Mouse (Mus musculus) ES-Bruce4 (cell line): ENCODE data around the gene A4galt.

Experiments
- CTCF ChIP-seq: IDR thresholded peaks from one replicate; pipeline ENCODE4 v1.8.1; 2011; ENCODE audit warnings: low read depth, low read length
- POLR2A ChIP-seq: IDR thresholded peaks from one replicate; pipeline ENCODE4 v1.8.1; 2011; ENCODE audit warnings: low read length; ENCODE audit not compliant: insufficient read depth

- TF ChIP-seq CTCF (no peak), POLR2A (no peak)
Measured at GRCm38 (mm10) chr15:83248236-83248844, 3.2 kb downstream of the A4galt start.
